Mouse (Mus musculus) intestine, embryonic 16.5 days (tissue): ENCODE measurements around the gene Klhl5. TPM values are rescaled to one million over a fixed set of nuclear protein-coding genes. Genes with fewer than 3 reads are reported as not detected.

Source experiments
- ATAC-seq: fragments of 200-750 bp; cut with Nextera tagmentation; 2 replicates; pipeline ENCODE4 v1.8.0; 2017; ENCODE audit warnings: moderate TSS enrichment, moderate library complexity
- H3K27ac ChIP-seq: fragments of 300-500 bp; sonication (generic); 2 replicates; pipeline ENCODE4 v1.5.1; 2014; ENCODE audit warnings: mild to moderate bottlenecking, low read length
- H3K27me3 ChIP-seq: fragments of 300-500 bp; sonication (generic); replicated peaks from 2 replicates; pipeline ENCODE4 v1.6.1; 2014; ENCODE audit warnings: low read length, control low read depth, mixed read lengths; ENCODE audit not compliant: control insufficient read depth, insufficient read depth
- H3K36me3 ChIP-seq: fragments of 300-500 bp; sonication (generic); 2 replicates; pipeline ENCODE4 v1.6.1; 2014; ENCODE audit warnings: low read length, control low read depth; ENCODE audit not compliant: control insufficient read depth, insufficient read depth
- H3K4me1 ChIP-seq: fragments of 300-500 bp; sonication (generic); 2 replicates; pipeline ENCODE4 v1.6.1; 2014; ENCODE audit warnings: low read length, control low read depth, mixed read lengths; ENCODE audit not compliant: control insufficient read depth, insufficient read depth
- H3K4me2 ChIP-seq: fragments of 300-500 bp; sonication (generic); 2 replicates; pipeline ENCODE4 v1.6.1; 2014; ENCODE audit warnings: low read depth, low read length, control low read depth
- H3K4me3 ChIP-seq: fragments of 300-500 bp; sonication (generic); 2 replicates; pipeline ENCODE4 v1.5.1; 2014; ENCODE audit warnings: mild to moderate bottlenecking, low read length
- H3K9ac ChIP-seq: fragments of 300-500 bp; sonication (generic); 2 replicates; pipeline ENCODE4 v1.6.1; 2014; ENCODE audit warnings: low read depth, low read length
- H3K9me3 ChIP-seq: fragments of 300-500 bp; sonication (generic); 2 replicates; pipeline ENCODE4 v1.6.1; 2016; ENCODE audit warnings: low read length, control low read depth; ENCODE audit not compliant: control insufficient read depth
- WGBS: fragments of 180-500 bp; shearing (Covaris S2); extraction: QIAGEN DNeasy Blood & Tissue Kit; methylation state at CpG from one replicate; pipeline ENCODE4 v1.1.7; 2014; 5-methylcytosine and 5-hydroxymethylcytosine counted together
- polyA plus RNA-seq: library from polyadenylated mRNA; unstranded; fragments of >200 nt; fragmentation: Nextera tagmentation; extraction: Ambion mirVana; gene quantifications from 2 replicates; pipeline ENCODE4 v1.2.1, GENCODE M21; 2015

The Klhl5 gene
- polyA plus RNA-seq, 1 experiment from 2014 or later, result 4.0 TPM

DNA sequence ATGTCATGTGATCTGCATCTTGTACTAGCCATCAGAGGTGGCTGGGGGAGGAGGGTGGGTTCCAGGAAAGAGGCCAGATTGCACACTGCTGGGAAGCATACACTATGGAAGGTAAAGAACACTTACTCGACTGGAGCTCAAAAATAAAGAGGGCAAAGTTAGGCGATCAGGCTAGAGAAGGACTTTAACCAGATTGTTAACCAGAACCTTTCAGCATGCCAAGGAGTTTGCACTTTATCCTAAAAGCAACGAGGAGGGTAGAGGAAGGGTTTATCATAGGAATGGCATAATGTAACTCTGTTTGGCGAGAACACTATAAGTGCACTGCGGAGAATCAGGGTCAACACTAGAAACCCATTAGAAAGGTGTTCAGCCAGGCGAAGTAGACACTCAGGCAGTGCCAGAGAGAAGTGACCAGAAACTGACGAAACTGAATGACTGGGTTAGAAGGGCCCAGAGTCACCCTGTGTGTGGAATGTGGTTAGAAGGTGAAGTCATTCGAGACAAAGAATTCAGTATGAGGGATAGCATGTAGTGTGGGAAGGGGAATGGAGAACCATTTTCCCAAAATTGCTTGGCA lies 43.1 kb downstream of the Klhl5 start:
- Histone ChIP-seq H3K4me3 (no peak overlapping the region), H3K9me3 (no peaks in the 10 kb centered on the region), H3K36me3 (0 out of 2 replicates have a peak, but pooled peaks cover 2% of the 10 kb centered on the region), H3K27ac (no peak overlapping the region), H3K4me2 (no peak overlapping the region), H3K4me1 (no peaks in the 10 kb centered on the region), H3K9ac (no peak overlapping the region), H3K27me3 (no peaks in the 10 kb centered on the region)
- 91% methylated on average over 8 of the region's 8 CpGs for WGBS
- no peak for ATAC-seq

DNA sequence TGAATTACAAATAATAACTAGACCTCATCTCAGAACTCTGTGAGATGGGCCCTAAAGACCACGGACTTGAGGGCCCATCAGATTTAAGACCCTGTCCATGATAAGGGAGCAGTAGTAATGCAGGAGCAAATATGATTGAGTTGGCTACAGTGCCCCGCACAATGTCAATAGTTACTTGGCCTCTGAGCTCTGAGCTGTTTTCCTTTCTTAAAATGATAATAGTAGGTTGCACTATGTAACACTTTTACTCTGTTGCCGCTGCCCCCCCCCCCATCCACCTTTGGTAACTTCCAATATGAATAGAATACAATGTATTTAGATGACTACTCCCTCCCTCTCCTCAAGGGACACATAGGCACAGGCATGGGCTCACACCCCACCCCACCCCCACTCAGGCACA lies 43.9 kb downstream of the Klhl5 start:
- Histone ChIP-seq H3K9me3 (no peaks in the 10 kb centered on the region), H3K27me3 (no peaks in the 10 kb centered on the region), H3K4me1 (no peaks in the 10 kb centered on the region), H3K36me3 (0 out of 2 replicates have a peak, but pooled peaks cover 2% of the 10 kb centered on the region), H3K9ac (no peak overlapping the region), H3K4me3 (no peak overlapping the region), H3K4me2 (no peak overlapping the region), H3K27ac (no peak overlapping the region)
- no peak for ATAC-seq
- 87% methylated on average over 3 of the region's 3 CpGs for WGBS

DNA sequence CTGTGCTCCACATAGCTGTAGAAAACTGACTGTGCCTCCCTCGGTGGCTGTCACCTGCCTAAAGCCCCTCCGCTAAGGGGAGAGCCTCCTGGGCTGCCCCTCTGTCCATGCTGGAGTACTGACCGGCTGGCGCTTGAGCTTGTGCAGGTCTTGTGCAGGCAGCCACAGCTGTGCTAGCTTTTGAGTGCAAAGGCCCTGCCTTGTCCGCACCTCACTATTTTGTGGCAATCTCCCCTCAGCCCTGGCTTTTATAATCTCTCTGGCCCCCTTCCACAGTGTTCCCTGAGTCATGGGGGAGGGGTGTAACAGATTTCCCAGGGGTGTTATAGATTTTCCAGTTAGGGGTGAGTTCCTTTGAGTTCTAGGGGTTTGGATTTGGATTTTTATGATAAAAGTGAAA lies 44.4 kb downstream of the Klhl5 start:
- H3K9ac ChIP-seq, result no peak overlapping the region
- 0 out of 2 replicates have a peak, but pooled peaks cover 2% of the 10 kb centered on the region for H3K36me3 ChIP-seq
- no peaks in the 10 kb centered on the region for H3K4me1 ChIP-seq
- no peak overlapping the region for H3K4me2 ChIP-seq
- H3K4me3 ChIP-seq, result no peak overlapping the region
- WGBS, result 87% methylated on average over 5 of the region's 5 CpGs
- ATAC-seq, result no peak
- H3K9me3 ChIP-seq, result no peaks in the 10 kb centered on the region
- no peak overlapping the region for H3K27ac ChIP-seq
- no peaks in the 10 kb centered on the region for H3K27me3 ChIP-seq

DNA sequence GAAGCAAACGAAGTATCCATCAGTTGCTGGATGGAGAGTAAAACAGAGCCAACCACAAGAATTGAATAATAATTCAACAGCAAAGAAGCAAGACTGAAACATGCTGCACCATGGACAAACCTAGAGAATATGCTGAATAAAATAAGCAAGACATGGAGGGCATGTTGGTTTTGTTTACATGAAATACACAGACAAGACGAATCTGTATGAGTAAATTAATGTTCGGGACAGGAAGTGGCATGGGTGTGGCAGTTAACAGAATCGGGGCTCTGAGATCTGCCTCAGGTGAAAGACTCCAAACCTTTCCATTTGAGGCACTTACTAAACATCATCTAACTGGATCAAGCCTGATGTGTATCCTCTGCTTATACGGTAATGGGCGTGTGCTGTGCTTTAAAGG lies 46.9 kb downstream of the Klhl5 start:
- ATAC-seq, result no peak
- no peaks in the 10 kb centered on the region for H3K36me3 ChIP-seq
- H3K9ac ChIP-seq, result no peak overlapping the region
- H3K9me3 ChIP-seq, result no peaks in the 10 kb centered on the region
- no peaks in the 10 kb centered on the region for H3K4me1 ChIP-seq
- H3K4me3 ChIP-seq, result no peak overlapping the region
- no peak overlapping the region for H3K4me2 ChIP-seq
- 79% methylated on average over 6 of the region's 6 CpGs for WGBS
- no peak overlapping the region for H3K27ac ChIP-seq
- no peaks in the 10 kb centered on the region for H3K27me3 ChIP-seq

DNA sequence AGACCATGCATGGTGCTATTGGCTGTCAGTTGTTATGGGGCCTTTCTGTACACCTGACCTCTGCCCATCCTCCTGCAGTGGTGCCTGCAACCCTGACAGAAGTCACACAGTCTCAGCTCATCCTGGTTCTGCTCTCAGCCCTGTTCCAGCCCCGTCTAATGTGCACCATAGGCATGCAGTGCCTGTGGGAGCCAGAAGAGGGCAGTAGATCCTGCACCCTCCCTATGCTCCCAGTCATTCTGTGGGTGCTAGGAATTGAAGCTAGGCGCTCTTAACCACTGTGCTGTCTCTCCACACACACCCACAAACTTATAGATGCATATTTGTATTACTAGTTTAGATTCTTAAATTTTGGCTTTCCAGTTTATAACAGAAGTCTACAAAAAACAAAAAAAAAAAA lies 49.5 kb downstream of the Klhl5 start:
- H3K4me2 ChIP-seq, result no peak overlapping the region
- H3K4me3 ChIP-seq, result no peak overlapping the region
- no peaks in the 10 kb centered on the region for H3K9me3 ChIP-seq
- H3K27me3 ChIP-seq, result no peaks in the 10 kb centered on the region
- H3K36me3 ChIP-seq, result no peaks in the 10 kb centered on the region
- ATAC-seq, result no peak
- H3K9ac ChIP-seq, result no peak overlapping the region
- 81% methylated on average over 2 of the region's 2 CpGs for WGBS
- no peak overlapping the region for H3K27ac ChIP-seq
- no peaks in the 10 kb centered on the region for H3K4me1 ChIP-seq

DNA sequence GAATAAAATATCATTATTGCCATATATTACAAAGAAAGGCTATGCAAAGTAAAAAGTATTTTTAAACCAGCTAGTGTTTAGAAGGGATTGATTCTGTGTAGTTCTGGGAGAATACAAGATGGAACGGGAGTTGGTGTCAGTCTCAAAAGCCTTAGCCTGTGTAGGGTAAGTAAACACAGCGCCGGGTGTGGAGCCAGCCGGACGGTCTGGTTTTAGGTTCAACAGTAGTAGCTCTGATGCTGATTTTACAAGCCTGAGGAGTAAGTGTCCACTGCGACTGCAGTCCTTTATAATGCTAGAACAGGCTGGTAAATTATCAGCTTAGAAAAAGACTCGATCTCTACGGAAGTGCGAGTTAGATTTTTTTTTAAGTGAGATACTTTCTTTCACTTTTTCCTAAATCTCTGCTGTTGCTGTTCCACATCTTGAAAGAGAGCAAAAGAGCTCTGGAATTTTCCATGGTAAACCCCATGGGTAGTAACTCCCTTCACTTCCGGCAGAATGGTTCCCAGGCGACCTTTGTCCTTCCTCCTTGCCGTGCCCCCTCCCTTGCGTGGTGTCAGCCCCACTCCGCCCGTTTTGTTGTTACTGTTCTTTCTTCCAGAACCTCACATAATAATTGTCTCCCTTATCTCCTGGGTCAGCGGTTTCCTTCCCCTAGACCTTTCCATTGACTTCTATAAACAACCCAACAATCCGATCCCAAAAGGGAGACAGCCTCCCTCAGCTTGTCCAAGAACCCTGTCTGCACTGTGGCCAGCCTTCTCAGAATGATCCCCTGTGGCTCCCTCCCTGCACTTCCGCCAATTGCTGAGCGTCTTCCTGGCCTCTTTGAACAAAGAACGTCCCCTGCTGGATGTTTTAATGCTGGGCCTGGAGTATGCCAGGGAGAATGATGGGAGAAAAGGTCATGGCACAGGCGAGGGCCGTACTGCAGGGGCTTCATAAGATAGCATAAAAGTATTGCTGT lies 50.4 kb downstream of the Klhl5 start:
- Histone ChIP-seq H3K4me1 (no peaks in the 10 kb centered on the region), H3K4me2 (0 out of 2 replicates have a peak overlapping the region, but pooled peaks have one; percentile 10), H3K27ac (no peak overlapping the region), H3K9me3 (no peaks in the 10 kb centered on the region), H3K9ac (no peak overlapping the region), H3K27me3 (no peaks in the 10 kb centered on the region), H3K4me3 (no peak overlapping the region), H3K36me3 (no peaks in the 10 kb centered on the region)
- WGBS, result 51% methylated on average over 22 of the region's 22 CpGs
- ATAC-seq, result peak; percentile 82

DNA sequence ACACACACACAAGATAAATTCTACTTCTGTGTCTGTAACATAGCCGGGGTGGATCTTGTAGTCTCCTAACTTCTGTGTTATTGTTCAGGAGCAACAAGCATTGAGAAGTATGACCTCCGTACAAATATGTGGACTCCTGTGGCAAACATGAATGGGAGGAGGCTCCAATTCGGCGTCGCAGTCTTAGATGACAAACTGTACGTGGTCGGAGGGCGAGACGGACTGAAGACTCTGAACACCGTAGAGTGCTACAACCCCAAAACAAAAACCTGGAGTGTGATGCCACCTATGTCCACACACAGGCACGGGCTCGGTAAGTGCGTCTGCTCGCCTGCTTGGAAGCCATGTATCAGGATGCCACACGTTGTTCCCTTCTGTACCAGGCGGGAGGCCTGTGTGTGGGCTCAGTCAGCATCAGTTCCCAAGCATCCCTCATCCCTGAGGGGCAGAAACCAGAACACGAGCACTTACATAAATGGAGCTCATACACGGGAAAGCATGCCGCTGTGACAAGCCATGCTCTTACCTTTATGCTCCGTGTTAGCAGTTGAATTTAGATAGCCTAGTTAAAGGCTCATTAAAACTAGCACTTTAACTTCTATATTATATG lies 51.5 kb downstream of the Klhl5 start:
- Histone ChIP-seq H3K4me1 (no peaks in the 10 kb centered on the region), H3K27ac (no peak overlapping the region), H3K27me3 (no peaks in the 10 kb centered on the region), H3K36me3 (peaks cover 2% of the 10 kb centered on the region; the same call in 1 of the 2 replicates), H3K9ac (no peak overlapping the region), H3K4me3 (no peak overlapping the region), H3K9me3 (no peaks in the 10 kb centered on the region), H3K4me2 (no peak overlapping the region)
- no peak for ATAC-seq
- WGBS, result 89% methylated on average over 20 of the region's 20 CpGs

DNA sequence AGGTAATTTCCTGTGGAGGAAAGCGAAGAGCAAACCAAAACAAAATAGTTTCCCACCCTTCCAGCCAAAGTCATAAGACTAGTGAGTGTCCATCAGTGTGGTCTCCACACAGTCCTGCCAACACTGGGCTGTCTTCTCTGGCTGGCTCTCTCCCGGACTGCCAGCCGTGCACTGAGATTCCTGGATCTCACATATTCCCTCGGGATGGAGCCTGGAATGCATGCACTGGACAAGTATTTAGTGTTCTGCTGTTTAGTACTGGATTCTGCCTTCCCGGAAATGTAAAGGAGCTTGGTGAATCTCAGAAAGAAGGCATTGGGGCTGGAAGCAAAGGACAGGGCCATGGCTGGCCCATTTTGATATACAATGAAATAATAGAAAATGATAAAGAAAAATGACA lies 55.7 kb downstream of the Klhl5 start:
- no peak overlapping the region for H3K27ac ChIP-seq
- ATAC-seq, result no peak

DNA sequence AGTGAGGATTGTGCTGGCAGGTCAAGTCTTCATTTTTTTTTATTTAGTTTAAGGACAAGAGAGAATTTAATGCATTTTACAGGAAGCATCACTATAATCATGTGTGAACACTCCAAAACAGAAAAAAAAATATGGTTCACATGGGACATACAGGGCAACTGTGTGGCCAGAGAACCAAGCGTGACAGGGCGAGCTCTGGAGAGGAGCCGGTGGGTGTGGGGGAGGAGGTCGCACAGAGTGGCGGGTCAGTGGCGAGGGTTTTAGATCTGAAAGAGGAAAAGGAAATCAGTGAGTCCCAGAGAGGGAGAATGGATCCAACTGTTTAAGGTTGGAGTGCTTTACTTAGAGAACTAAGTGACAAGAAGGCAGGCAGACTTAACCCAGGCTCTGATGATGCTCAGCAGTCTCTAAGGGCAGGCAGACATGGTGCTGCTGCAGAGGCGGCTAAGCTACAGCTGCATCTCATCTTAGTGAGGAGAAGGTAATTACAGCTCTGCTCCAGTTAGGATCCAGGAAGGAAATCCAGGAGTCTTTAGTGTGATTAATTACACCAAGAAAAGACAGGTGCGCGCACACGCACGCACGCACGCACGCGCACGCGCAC lies 56.3 kb downstream of the Klhl5 start:
- 75% methylated on average over 17 of the region's 17 CpGs for WGBS

More for the DNA sequence above, 55.7 kb downstream of the Klhl5 start:
- no peaks in the 10 kb centered on the region for H3K4me1 ChIP-seq
- no peaks in the 10 kb centered on the region for H3K9me3 ChIP-seq
- no peak overlapping the region for H3K9ac ChIP-seq
- no peak overlapping the region for H3K4me3 ChIP-seq
- 61% methylated on average over 5 of the region's 5 CpGs for WGBS
- H3K27me3 ChIP-seq, result no peaks in the 10 kb centered on the region
- peaks cover 2% of the 10 kb centered on the region; the same call in 1 of the 2 replicates for H3K36me3 ChIP-seq
- no peak overlapping the region for H3K4me2 ChIP-seq

More for the DNA sequence above, 56.3 kb downstream of the Klhl5 start:
- H3K4me1 ChIP-seq, result no peaks in the 10 kb centered on the region
- no peak overlapping the region for H3K4me2 ChIP-seq
- no peak overlapping the region for H3K4me3 ChIP-seq
- no peak overlapping the region for H3K9ac ChIP-seq
- ATAC-seq, result no peak
- no peak overlapping the region for H3K27ac ChIP-seq
- H3K36me3 ChIP-seq, result peaks cover 2% of the 10 kb centered on the region; the same call in 1 of the 2 replicates
- H3K27me3 ChIP-seq, result no peaks in the 10 kb centered on the region
- H3K9me3 ChIP-seq, result no peaks in the 10 kb centered on the region
